Mouse (Mus musculus): ENCODE data around the gene Trpm3. TPM values are rescaled to one million over a fixed set of nuclear protein-coding genes. Genes with fewer than 3 reads are reported as not detected.

Trpm3 gene
- polyA plus RNA-seq, 1 experiment from 2014 or later: 1.2 TPM

GRCm38 (mm10) chr19:22719027-22719426, 580.2 kb downstream of the Trpm3 start:
- Histone ChIP-seq H3K4me2 (ENCODE audit: low read depth, low read length) (no peak overlapping the region), H3K4me3 (ENCODE audit: low read length) (no peak overlapping the region), H3K9ac (ENCODE audit: low read length) (no peak overlapping the region), H3K27me3 (ENCODE audit: control insufficient read depth, insufficient read depth, low read depth, low read length) (no peaks in the 10 kb centered on the region), H3K36me3 (ENCODE audit: control insufficient read depth, insufficient read depth, low read length) (no peaks in the 10 kb centered on the region), H3K4me1 (replicated peaks; ENCODE audit: control insufficient read depth, insufficient read depth, low read length) (no peaks in the 10 kb centered on the region; the same call in 1 of the 2 replicates), H3K9me3 (ENCODE audit: control insufficient read depth, low read length) (no peaks in the 10 kb centered on the region), H3K27ac (ENCODE audit: low read length) (no peak overlapping the region)
- ATAC-seq (ENCODE audit: low read depth): peak; percentile 73
- 40% methylated on average over 2 of the region's 2 CpGs for WGBS

- Histone ChIP-seq H3K4me3 (ENCODE audit: low read length) (no peak overlapping the region), H3K27me3 (ENCODE audit: control insufficient read depth, insufficient read depth, low read depth, low read length) (no peaks in the 10 kb centered on the region), H3K4me2 (ENCODE audit: low read depth, low read length) (no peak overlapping the region), H3K4me1 (replicated peaks; ENCODE audit: control insufficient read depth, insufficient read depth, low read length) (no peaks in the 10 kb centered on the region; the same call in 1 of the 2 replicates), H3K9me3 (ENCODE audit: control insufficient read depth, low read length) (no peaks in the 10 kb centered on the region), H3K36me3 (ENCODE audit: control insufficient read depth, insufficient read depth, low read length) (no peaks in the 10 kb centered on the region), H3K9ac (ENCODE audit: low read length) (no peak overlapping the region), H3K27ac (ENCODE audit: low read length) (no peak overlapping the region)
- no peak for ATAC-seq (ENCODE audit: low read depth)
- WGBS: 55% methylated on average over 2 of the region's 2 CpGs
These were observed 591.0 kb downstream of the Trpm3 start for GRCm38 (mm10) chr19:22729846-22730245.

DNA sequence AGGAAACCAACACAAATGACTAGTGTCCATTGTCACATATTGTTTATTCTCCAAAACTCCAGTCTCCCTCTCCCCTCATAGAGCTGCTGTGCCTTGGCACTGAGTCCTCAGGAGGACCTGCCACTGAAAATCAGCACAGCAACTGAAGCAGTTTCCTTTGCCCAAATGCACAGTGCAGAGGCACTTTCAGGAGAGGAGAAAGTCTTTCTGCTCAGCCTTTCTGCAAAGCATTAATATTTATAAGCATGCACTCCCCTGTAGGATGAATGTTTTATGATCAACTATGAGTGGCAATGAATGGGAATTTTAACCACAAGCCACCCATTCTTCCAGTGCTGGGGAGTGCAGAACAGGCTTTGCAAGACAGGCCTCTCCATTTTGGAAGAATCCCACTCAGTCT, 592.1 kb downstream of the Trpm3 start:
- ATAC-seq (ENCODE audit: low read depth): no peak
- Histone ChIP-seq H3K9me3 (ENCODE audit: control insufficient read depth, low read length) (no peaks in the 10 kb centered on the region), H3K4me1 (replicated peaks; ENCODE audit: control insufficient read depth, insufficient read depth, low read length) (no peaks in the 10 kb centered on the region; the same call in 1 of the 2 replicates), H3K36me3 (ENCODE audit: control insufficient read depth, insufficient read depth, low read length) (no peaks in the 10 kb centered on the region), H3K27ac (ENCODE audit: low read length) (no peak overlapping the region), H3K4me3 (ENCODE audit: low read length) (no peak overlapping the region), H3K4me2 (ENCODE audit: low read depth, low read length) (no peak overlapping the region), H3K27me3 (ENCODE audit: control insufficient read depth, insufficient read depth, low read depth, low read length) (no peaks in the 10 kb centered on the region), H3K9ac (ENCODE audit: low read length) (no peak overlapping the region)

DNA sequence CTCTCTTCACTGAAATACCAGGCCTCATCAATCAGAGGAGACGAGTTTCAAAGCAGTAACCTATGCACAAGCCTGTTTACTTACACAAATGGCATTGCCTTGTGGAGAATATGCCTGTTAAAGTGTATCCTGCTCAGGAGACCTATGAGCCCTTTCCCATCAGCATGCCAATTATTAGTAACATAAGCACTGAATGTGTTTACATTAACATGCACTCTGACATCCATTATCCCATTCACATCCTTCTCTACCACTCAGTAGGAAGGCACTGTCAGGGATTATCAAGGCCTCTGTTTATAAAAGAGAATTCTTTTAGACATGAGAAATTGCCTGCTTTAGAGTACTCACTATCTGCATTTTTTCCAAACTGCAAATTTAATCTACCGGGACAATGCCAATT, 598.0 kb downstream of the Trpm3 start:
- Histone ChIP-seq H3K9ac (ENCODE audit: low read length) (no peak overlapping the region), H3K4me1 (replicated peaks; ENCODE audit: control insufficient read depth, insufficient read depth, low read length) (peaks cover 2% of the 10 kb centered on the region; the same call in 1 of the 2 replicates), H3K4me2 (ENCODE audit: low read depth, low read length) (no peak overlapping the region), H3K27me3 (ENCODE audit: control insufficient read depth, insufficient read depth, low read depth, low read length) (no peaks in the 10 kb centered on the region), H3K27ac (ENCODE audit: low read length) (no peak overlapping the region), H3K9me3 (ENCODE audit: control insufficient read depth, low read length) (no peaks in the 10 kb centered on the region), H3K4me3 (ENCODE audit: low read length) (no peak overlapping the region), H3K36me3 (ENCODE audit: control insufficient read depth, insufficient read depth, low read length) (no peaks in the 10 kb centered on the region)
- ATAC-seq (ENCODE audit: low read depth): no peak
- WGBS: 23% methylated on average over 2 of the region's 2 CpGs

DNA sequence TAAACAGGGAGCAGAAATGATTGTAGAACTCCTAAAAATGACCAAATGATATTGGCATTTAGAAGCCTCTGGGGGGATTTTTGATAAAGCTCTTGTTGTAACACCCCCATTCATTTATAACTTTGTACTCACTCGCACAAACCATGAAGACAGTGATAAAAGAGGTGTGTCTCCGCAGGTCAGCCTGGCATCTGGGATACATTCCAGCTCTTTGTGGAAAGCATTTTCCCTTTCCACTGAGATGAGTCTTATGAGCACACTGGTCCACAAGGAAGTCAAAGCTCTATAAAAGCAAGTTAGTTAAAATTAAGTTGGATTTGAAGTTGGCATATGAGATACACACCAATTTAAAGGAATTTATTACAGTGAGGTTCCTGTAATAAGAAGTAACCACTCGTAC, 600.4 kb downstream of the Trpm3 start:
- WGBS: 54% methylated on average over 3 of the region's 3 CpGs
- no peak overlapping the region for H3K4me3 ChIP-seq (ENCODE audit: low read length)
- no peak overlapping the region for H3K4me2 ChIP-seq (ENCODE audit: low read depth, low read length)

DNA sequence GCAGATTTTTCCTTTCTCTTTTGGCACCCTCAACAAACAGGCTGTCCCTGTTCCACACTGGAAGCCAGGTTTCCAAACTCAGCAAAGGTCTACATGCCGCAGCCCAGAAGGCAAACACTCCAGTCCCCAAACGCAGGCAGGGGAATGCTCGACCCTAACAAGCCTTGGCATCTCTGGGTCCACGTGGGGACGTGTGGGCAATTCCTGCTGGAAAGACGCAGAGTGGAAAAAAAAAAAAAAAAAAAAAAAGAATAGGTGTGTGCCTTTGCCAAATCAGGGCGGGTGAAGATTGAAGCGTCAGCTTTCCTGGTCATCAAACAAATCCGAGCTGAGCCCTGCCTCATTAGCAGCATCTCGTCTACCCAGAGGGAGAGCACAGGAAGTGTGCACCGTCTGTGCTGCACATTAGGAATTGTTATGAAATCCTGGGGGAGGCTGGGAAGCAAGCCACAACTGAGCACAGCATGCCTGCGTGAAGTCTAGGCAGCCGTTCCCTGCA, 614.5 kb downstream of the Trpm3 start:
- Histone ChIP-seq H3K27me3 (ENCODE audit: control insufficient read depth, insufficient read depth, low read depth, low read length) (no peaks in the 10 kb centered on the region), H3K4me2 (ENCODE audit: low read depth, low read length) (peak overlapping the region; percentile 48), H3K36me3 (ENCODE audit: control insufficient read depth, insufficient read depth, low read length) (no peaks in the 10 kb centered on the region), H3K27ac (ENCODE audit: low read length) (no peak overlapping the region), H3K4me1 (replicated peaks; ENCODE audit: control insufficient read depth, insufficient read depth, low read length) (no peaks in the 10 kb centered on the region; the same call in 1 of the 2 replicates), H3K4me3 (ENCODE audit: low read length) (0 out of 2 replicates have a peak overlapping the region, but pooled peaks have one; percentile 4), H3K9ac (ENCODE audit: low read length) (no peak overlapping the region), H3K9me3 (ENCODE audit: control insufficient read depth, low read length) (no peaks in the 10 kb centered on the region)
- peak; percentile 78 for ATAC-seq (ENCODE audit: low read depth)
- 29% methylated on average over 13 of the region's 13 CpGs for WGBS

More for the DNA sequence above, 600.4 kb downstream of the Trpm3 start:
- Histone ChIP-seq H3K4me1 (replicated peaks; ENCODE audit: control insufficient read depth, insufficient read depth, low read length) (peaks cover 2% of the 10 kb centered on the region; the same call in 1 of the 2 replicates), H3K27ac (ENCODE audit: low read length) (no peak overlapping the region), H3K27me3 (ENCODE audit: control insufficient read depth, insufficient read depth, low read depth, low read length) (no peaks in the 10 kb centered on the region), H3K36me3 (ENCODE audit: control insufficient read depth, insufficient read depth, low read length) (no peaks in the 10 kb centered on the region), H3K9ac (ENCODE audit: low read length) (no peak overlapping the region), H3K9me3 (ENCODE audit: control insufficient read depth, low read length) (no peaks in the 10 kb centered on the region)
- no peak for ATAC-seq (ENCODE audit: low read depth)

DNA sequence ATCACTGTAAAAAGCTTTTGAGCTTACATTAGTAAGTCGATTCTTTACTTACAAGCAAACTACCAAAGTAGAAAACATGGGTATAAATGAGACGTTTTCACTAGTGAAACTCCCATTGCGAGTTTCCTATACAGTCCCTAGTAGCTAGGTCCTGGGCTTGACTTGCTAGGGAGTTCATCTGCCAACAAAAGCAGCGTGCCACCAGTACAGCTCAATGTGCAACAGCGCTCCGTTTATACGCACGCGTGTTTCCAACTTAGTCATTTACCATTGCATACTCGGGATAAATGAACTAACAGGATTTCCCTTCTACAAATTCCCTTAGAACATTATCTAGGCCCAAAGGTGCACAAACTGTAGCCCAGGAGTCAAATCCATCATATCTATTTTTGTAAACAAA, 615.2 kb downstream of the Trpm3 start:
- no peaks in the 10 kb centered on the region for H3K36me3 ChIP-seq (ENCODE audit: control insufficient read depth, insufficient read depth, low read length)
- whole genome bisulfite sequencing: 86% methylated on average over 10 of the region's 10 CpGs

DNA sequence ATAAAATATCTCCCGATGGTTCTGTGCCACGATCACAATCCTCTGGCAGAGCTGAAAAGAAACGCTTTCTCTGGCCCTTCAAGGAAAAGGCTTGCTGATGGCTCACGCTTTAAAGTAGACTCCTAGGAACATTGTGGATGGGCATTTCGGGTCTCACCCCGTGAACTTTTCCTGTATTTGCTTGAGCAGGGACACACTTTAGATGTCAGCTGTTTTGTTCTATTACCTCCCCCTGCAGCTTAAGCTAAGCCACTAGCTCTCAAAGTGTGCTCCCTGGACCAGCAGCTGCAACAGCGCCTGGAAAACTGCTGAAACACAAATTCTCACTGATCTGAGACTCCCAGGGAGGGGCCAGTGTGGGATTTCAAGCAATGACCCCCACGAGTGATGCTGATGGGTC, 615.7 kb downstream of the Trpm3 start:
- Histone ChIP-seq H3K27me3 (ENCODE audit: control insufficient read depth, insufficient read depth, low read depth, low read length) (no peaks in the 10 kb centered on the region), H3K27ac (ENCODE audit: low read length) (no peak overlapping the region), H3K4me2 (ENCODE audit: low read depth, low read length) (no peak overlapping the region), H3K4me3 (ENCODE audit: low read length) (no peak overlapping the region), H3K36me3 (ENCODE audit: control insufficient read depth, insufficient read depth, low read length) (no peaks in the 10 kb centered on the region), H3K9ac (ENCODE audit: low read length) (no peak overlapping the region), H3K4me1 (replicated peaks; ENCODE audit: control insufficient read depth, insufficient read depth, low read length) (no peaks in the 10 kb centered on the region; the same call in 1 of the 2 replicates), H3K9me3 (ENCODE audit: control insufficient read depth, low read length) (no peaks in the 10 kb centered on the region)
- WGBS: 66% methylated on average over 8 of the region's 8 CpGs
- no peak for ATAC-seq (ENCODE audit: low read depth)

More for the DNA sequence above, 615.2 kb downstream of the Trpm3 start:
- no peak overlapping the region for H3K9ac ChIP-seq (ENCODE audit: low read length)
- no peak overlapping the region for H3K4me3 ChIP-seq (ENCODE audit: low read length)
- H3K27ac ChIP-seq (ENCODE audit: low read length): no peak overlapping the region
- no peaks in the 10 kb centered on the region; the same call in 1 of the 2 replicates for H3K4me1 ChIP-seq (replicated peaks; ENCODE audit: control insufficient read depth, insufficient read depth, low read length)
- no peak overlapping the region for H3K4me2 ChIP-seq (ENCODE audit: low read depth, low read length)
- H3K9me3 ChIP-seq (ENCODE audit: control insufficient read depth, low read length): no peaks in the 10 kb centered on the region
- no peak for ATAC-seq (ENCODE audit: low read depth)
- H3K27me3 ChIP-seq (ENCODE audit: control insufficient read depth, insufficient read depth, low read depth, low read length): no peaks in the 10 kb centered on the region

GRCm38 (mm10) chr19:22758496-22758895, 619.6 kb downstream of the Trpm3 start:
- Histone ChIP-seq H3K4me1 (replicated peaks; ENCODE audit: control insufficient read depth, insufficient read depth, low read length) (no peaks in the 10 kb centered on the region; the same call in 1 of the 2 replicates), H3K36me3 (ENCODE audit: control insufficient read depth, insufficient read depth, low read length) (no peaks in the 10 kb centered on the region), H3K4me3 (ENCODE audit: low read length) (no peak overlapping the region), H3K4me2 (ENCODE audit: low read depth, low read length) (no peak overlapping the region), H3K27ac (ENCODE audit: low read length) (no peak overlapping the region), H3K9ac (ENCODE audit: low read length) (no peak overlapping the region), H3K9me3 (ENCODE audit: control insufficient read depth, low read length) (no peaks in the 10 kb centered on the region), H3K27me3 (ENCODE audit: control insufficient read depth, insufficient read depth, low read depth, low read length) (no peaks in the 10 kb centered on the region)
- WGBS: 71% methylated on average over 2 of the region's 2 CpGs
- no peak for ATAC-seq (ENCODE audit: low read depth)

GRCm38 (mm10) chr19:22768242-22768641, 629.4 kb downstream of the Trpm3 start:
- Histone ChIP-seq H3K4me1 (replicated peaks; ENCODE audit: control insufficient read depth, insufficient read depth, low read length) (no peaks in the 10 kb centered on the region), H3K4me2 (ENCODE audit: low read depth, low read length) (no peak overlapping the region), H3K27ac (ENCODE audit: low read length) (no peak overlapping the region), H3K27me3 (ENCODE audit: control insufficient read depth, insufficient read depth, low read depth, low read length) (no peaks in the 10 kb centered on the region), H3K4me3 (ENCODE audit: low read length) (no peak overlapping the region), H3K9ac (ENCODE audit: low read length) (no peak overlapping the region), H3K36me3 (ENCODE audit: control insufficient read depth, insufficient read depth, low read length) (no peaks in the 10 kb centered on the region), H3K9me3 (ENCODE audit: control insufficient read depth, low read length) (no peaks in the 10 kb centered on the region)
- no peak for ATAC-seq (ENCODE audit: low read depth)
- WGBS: 66% methylated on average over 3 of the region's 3 CpGs

Measured in lung, embryonic 16.5 days (tissue).